Mouse (Mus musculus): ENCODE data around the gene Ippk. TPM values are rescaled to one million over a fixed set of nuclear protein-coding genes. Genes with fewer than 3 reads are reported as not detected.

Gene Ippk
- polyA plus RNA-seq, 1 experiment from 2014 or later: 17.3 TPM

DNA sequence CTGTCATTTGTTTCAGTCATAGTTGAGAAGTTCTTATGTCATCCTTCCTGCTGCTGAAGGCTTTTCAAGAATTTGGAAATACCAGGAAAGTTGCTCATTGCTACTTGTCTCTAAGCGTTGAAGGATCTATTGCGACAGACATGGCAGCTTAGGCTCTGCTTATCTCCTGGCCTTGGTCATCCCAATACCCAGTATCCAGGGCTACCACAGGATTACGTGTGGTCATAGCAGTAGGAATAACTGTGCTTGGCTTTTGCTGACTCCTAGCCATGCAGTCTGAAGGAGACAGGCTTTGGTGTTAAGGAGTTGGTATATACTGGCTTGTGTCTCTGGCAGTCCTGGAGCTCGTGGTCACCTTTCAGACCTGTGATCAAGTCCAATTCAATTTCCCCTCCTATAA is 39.2 kb downstream of the Ippk start:
- Histone ChIP-seq H3K27ac (ENCODE audit: low read length) (no peak overlapping the region), H3K36me3 (ENCODE audit: control insufficient read depth, insufficient read depth) (peaks cover 10% of the 10 kb centered on the region; the same call in 1 of the 2 replicates), H3K4me2 (ENCODE audit: low read length) (no peak overlapping the region), H3K4me1 (replicated peaks; ENCODE audit: control insufficient read depth, insufficient read depth, low read length) (no peaks in the 10 kb centered on the region), H3K27me3 (replicated peaks; ENCODE audit: control insufficient read depth, insufficient read depth, low read length) (no peaks in the 10 kb centered on the region), H3K9ac (replicated peaks; ENCODE audit: low read depth, low read length) (no peak overlapping the region), H3K4me3 (replicated peaks; ENCODE audit: low read length) (no peak overlapping the region), H3K9me3 (ENCODE audit: control insufficient read depth, low read length) (no peaks in the 10 kb centered on the region)
- ATAC-seq: no peak
- WGBS: 95% methylated on average over 4 of the region's 4 CpGs

DNA sequence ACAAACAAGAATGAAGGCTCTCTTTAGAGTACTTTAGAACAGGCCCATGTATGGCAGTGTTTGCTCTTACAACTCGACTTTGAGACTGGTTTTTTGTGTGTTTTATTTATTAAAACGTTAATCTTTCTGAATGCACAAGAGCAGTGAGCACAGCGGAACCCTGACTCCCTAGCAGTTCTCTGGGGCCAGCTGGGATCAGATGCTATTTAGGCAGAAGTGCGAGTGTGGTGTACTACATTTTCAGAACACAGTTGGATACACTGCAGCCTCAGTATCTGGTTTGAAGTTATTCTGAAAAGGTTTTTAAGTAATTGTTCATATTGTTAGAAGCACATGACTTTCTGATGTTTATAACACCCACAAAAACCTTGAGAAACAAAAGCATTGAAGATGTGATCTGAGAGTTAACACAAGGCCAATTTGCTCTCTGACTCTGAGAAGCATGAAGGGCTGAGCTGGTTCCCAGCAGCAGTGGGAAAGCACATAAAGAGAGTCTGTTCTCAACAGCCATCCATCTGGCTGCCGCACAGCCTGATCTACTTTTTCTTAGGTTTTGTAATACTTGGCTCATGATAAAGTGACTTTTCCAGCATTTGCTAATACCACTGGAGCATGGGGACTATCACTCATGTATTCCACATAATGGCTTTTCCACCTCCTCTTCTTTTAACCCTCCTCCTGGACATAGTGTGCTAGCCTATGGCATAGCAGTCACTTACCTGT is 39.8 kb downstream of the Ippk start:
- no peaks in the 10 kb centered on the region for H3K27me3 ChIP-seq (replicated peaks; ENCODE audit: control insufficient read depth, insufficient read depth, low read length)
- H3K4me3 ChIP-seq (replicated peaks; ENCODE audit: low read length): no peak overlapping the region
- no peak for ATAC-seq
- no peak overlapping the region for H3K27ac ChIP-seq (ENCODE audit: low read length)
- peaks cover 12% of the 10 kb centered on the region; the same call in 1 of the 2 replicates for H3K36me3 ChIP-seq (ENCODE audit: control insufficient read depth, insufficient read depth)
- H3K9me3 ChIP-seq (ENCODE audit: control insufficient read depth, low read length): no peaks in the 10 kb centered on the region
- H3K4me2 ChIP-seq (ENCODE audit: low read length): no peak overlapping the region
- no peaks in the 10 kb centered on the region for H3K4me1 ChIP-seq (replicated peaks; ENCODE audit: control insufficient read depth, insufficient read depth, low read length)
- H3K9ac ChIP-seq (replicated peaks; ENCODE audit: low read depth, low read length): no peak overlapping the region
- 81% methylated on average over 5 of the region's 5 CpGs for WGBS

DNA sequence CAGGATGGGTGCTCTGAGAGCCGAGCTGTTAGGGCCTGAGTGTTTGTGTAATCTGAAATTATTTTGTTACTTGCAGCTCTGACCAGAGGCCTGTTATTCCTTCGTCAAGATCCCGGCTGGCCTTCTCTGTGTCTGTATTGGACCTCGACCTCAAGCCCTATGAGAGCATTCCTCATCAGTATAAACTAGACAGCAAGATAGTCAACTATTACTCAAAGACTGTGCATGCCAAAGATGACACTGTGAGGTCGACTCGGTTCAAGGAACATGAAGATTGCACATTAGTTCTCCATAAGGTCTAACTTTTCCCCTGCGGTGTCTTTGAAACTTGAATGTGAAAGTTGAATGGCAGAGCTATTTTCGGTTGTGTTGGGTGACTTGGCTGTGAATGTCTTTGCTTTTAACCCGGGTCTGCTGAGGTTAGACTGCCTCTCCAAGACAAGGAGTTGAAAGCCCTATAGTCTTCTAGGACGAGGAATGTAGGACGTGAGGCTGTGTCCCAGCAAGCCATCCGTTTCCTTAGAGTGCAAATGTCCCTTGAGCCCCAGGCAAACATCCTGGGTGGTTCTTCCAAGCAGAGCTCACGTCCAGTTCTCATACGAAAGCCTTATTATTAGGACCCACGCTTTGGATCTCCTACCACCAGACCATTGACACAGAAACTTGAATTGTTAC is 40.5 kb downstream of the Ippk start:
- no peaks in the 10 kb centered on the region for H3K9me3 ChIP-seq (ENCODE audit: control insufficient read depth, low read length)
- WGBS: 90% methylated on average over 15 of the region's 15 CpGs
- no peak overlapping the region for H3K9ac ChIP-seq (replicated peaks; ENCODE audit: low read depth, low read length)
- H3K4me2 ChIP-seq (ENCODE audit: low read length): no peak overlapping the region
- no peaks in the 10 kb centered on the region for H3K4me1 ChIP-seq (replicated peaks; ENCODE audit: control insufficient read depth, insufficient read depth, low read length)
- H3K4me3 ChIP-seq (replicated peaks; ENCODE audit: low read length): no peak overlapping the region
- no peak overlapping the region for H3K27ac ChIP-seq (ENCODE audit: low read length)
- H3K36me3 ChIP-seq (ENCODE audit: control insufficient read depth, insufficient read depth): peaks cover 12% of the 10 kb centered on the region; the same call in 1 of the 2 replicates
- ATAC-seq: no peak
- H3K27me3 ChIP-seq (replicated peaks; ENCODE audit: control insufficient read depth, insufficient read depth, low read length): no peaks in the 10 kb centered on the region

DNA sequence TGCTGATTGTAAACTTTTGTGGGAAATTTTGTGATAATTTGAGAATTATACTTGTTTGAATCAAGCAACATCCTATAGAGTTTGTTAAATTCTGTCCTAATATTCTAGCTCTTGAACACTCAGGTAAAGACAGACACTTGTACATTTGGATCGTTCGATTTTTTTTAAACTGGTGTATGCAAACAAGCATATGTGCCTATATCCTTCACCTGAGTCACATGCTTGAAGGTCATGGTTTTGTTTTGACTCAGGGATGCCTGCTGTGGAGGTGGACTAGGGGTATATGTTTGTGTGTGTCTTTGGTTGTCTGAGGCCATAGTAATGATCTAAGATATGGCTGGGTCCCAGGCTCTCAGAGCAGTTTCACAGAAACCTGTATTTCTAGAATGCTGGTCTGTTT is 41.9 kb downstream of the Ippk start:
- no peak overlapping the region for H3K27ac ChIP-seq (ENCODE audit: low read length)
- H3K4me2 ChIP-seq (ENCODE audit: low read length): no peak overlapping the region
- WGBS: 97% methylated on average over 2 of the region's 2 CpGs
- ATAC-seq: no peak
- no peaks in the 10 kb centered on the region for H3K4me1 ChIP-seq (replicated peaks; ENCODE audit: control insufficient read depth, insufficient read depth, low read length)
- no peaks in the 10 kb centered on the region for H3K27me3 ChIP-seq (replicated peaks; ENCODE audit: control insufficient read depth, insufficient read depth, low read length)
- H3K36me3 ChIP-seq (ENCODE audit: control insufficient read depth, insufficient read depth): peaks cover 12% of the 10 kb centered on the region; the same call in 1 of the 2 replicates
- no peak overlapping the region for H3K9ac ChIP-seq (replicated peaks; ENCODE audit: low read depth, low read length)
- no peaks in the 10 kb centered on the region for H3K9me3 ChIP-seq (ENCODE audit: control insufficient read depth, low read length)
- no peak overlapping the region for H3K4me3 ChIP-seq (replicated peaks; ENCODE audit: low read length)

DNA sequence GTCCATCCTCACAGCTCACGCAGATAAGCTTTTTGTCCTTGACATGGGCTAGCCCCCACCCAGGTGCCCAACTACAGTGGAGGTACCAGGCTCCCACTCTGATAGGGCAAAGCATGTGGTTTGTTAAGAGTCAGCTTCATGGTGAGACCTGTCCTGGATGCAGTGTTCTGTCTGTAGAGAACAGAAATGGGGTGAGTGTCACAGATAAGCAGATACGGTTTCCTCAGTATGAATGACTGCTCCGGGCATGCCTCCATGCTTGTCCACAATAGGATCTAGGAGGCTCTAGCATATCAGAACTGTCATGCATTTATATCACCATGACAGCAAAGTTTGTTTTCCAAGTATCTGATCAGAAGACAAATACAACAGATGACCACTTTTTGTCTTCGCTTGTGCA is 44.8 kb downstream of the Ippk start:
- no peak overlapping the region for H3K4me2 ChIP-seq (ENCODE audit: low read length)
- no peaks in the 10 kb centered on the region for H3K4me1 ChIP-seq (replicated peaks; ENCODE audit: control insufficient read depth, insufficient read depth, low read length)
- WGBS: 95% methylated on average over 4 of the region's 4 CpGs
- no peaks in the 10 kb centered on the region for H3K9me3 ChIP-seq (ENCODE audit: control insufficient read depth, low read length)
- H3K36me3 ChIP-seq (ENCODE audit: control insufficient read depth, insufficient read depth): peaks cover 12% of the 10 kb centered on the region; the same call in 1 of the 2 replicates
- H3K9ac ChIP-seq (replicated peaks; ENCODE audit: low read depth, low read length): no peak overlapping the region
- no peaks in the 10 kb centered on the region for H3K27me3 ChIP-seq (replicated peaks; ENCODE audit: control insufficient read depth, insufficient read depth, low read length)
- H3K4me3 ChIP-seq (replicated peaks; ENCODE audit: low read length): no peak overlapping the region
- H3K27ac ChIP-seq (ENCODE audit: low read length): no peak overlapping the region
- no peak for ATAC-seq

DNA sequence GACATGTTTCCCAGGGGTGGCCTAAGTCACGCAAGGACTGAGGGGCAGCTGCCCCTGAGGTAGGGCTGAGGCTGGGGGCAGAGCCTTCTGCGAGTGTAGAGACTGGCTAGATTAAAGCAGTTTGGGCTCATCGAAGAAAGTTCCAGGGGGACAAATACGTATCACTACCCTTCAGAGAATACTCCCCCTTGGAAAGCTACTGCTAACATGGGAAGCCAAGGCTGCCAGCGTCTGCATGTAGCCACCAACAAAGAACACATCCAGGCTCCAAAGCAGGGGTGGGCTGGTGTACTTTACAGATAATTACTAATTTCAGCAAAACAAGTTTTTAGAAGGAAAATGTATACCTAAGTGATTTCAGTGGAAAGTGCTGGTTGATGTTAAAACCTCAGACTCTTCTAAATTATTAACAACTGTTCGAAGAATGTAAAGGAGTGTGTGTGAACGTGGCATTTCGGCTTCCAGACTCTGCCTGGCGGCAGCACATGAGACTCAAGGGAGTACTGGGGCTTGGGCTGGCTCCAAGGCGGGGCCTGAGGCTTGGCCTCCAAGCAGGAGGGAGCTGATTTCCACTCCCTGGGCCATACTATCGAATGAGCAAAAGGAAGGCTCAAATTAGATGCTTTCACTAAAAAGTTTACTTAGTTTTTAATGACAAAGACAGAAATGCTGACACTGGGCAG is 45.5 kb downstream of the Ippk start:
- Histone ChIP-seq H3K4me1 (replicated peaks; ENCODE audit: control insufficient read depth, insufficient read depth, low read length) (no peaks in the 10 kb centered on the region), H3K4me3 (replicated peaks; ENCODE audit: low read length) (no peak overlapping the region), H3K36me3 (ENCODE audit: control insufficient read depth, insufficient read depth) (peaks cover 10% of the 10 kb centered on the region; the same call in 1 of the 2 replicates), H3K27ac (ENCODE audit: low read length) (no peak overlapping the region), H3K9me3 (ENCODE audit: control insufficient read depth, low read length) (no peaks in the 10 kb centered on the region), H3K4me2 (ENCODE audit: low read length) (no peak overlapping the region), H3K27me3 (replicated peaks; ENCODE audit: control insufficient read depth, insufficient read depth, low read length) (no peaks in the 10 kb centered on the region), H3K9ac (replicated peaks; ENCODE audit: low read depth, low read length) (no peak overlapping the region)
- WGBS: 84% methylated on average over 11 of the region's 11 CpGs
- no peak for ATAC-seq

DNA sequence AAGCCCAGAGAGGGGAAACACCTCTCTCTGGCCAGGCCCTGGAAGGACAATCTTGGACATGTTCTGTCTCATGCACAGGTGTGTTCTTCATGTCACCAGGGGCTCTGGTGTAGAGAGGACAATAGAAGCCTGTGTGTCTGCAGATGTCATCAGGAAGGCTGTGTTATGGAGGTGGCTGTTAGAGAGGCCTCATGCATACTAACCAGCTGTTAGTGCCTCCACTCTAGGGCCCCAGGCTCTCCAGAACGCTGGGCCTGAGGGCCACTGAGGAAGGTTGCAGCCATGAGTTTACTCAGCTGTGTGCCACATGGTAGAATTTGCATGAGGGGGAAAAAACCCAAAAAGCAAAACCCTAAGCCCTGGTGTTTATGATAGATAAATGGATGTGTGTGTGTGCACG is 46.5 kb downstream of the Ippk start:
- Histone ChIP-seq H3K4me2 (ENCODE audit: low read length) (no peak overlapping the region), H3K4me1 (replicated peaks; ENCODE audit: control insufficient read depth, insufficient read depth, low read length) (no peaks in the 10 kb centered on the region), H3K27ac (ENCODE audit: low read length) (no peak overlapping the region), H3K9me3 (ENCODE audit: control insufficient read depth, low read length) (no peaks in the 10 kb centered on the region), H3K27me3 (replicated peaks; ENCODE audit: control insufficient read depth, insufficient read depth, low read length) (no peaks in the 10 kb centered on the region), H3K9ac (replicated peaks; ENCODE audit: low read depth, low read length) (no peak overlapping the region), H3K4me3 (replicated peaks; ENCODE audit: low read length) (no peak overlapping the region), H3K36me3 (ENCODE audit: control insufficient read depth, insufficient read depth) (peaks cover 7% of the 10 kb centered on the region; the same call in 1 of the 2 replicates)
- WGBS: 84% methylated on average over 2 of the region's 2 CpGs
- no peak for ATAC-seq

DNA sequence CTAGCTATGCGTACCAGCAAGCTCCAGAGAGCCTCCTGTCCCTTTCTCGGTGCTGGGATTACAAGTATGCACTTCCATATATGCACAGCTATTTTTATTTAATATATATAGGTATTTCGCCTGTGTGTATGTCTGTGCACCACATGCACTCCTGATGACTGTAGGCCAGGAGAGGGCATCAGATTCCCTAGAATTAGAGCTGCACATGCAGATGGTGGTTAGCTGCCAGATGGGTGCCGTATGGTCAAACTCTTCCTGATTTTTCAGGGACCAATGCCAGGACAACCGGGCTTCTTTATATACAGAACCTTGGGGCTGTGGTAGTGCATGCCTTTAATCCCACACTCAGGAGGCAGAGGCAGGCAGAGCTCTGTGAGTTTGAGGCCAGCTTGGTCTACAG is 48.0 kb downstream of the Ippk start:
- Histone ChIP-seq H3K9me3 (ENCODE audit: control insufficient read depth, low read length) (no peaks in the 10 kb centered on the region), H3K4me3 (replicated peaks; ENCODE audit: low read length) (no peak overlapping the region), H3K9ac (replicated peaks; ENCODE audit: low read depth, low read length) (no peak overlapping the region), H3K4me2 (ENCODE audit: low read length) (no peak overlapping the region), H3K36me3 (ENCODE audit: control insufficient read depth, insufficient read depth) (peaks cover 7% of the 10 kb centered on the region; the same call in 1 of the 2 replicates), H3K4me1 (replicated peaks; ENCODE audit: control insufficient read depth, insufficient read depth, low read length) (no peaks in the 10 kb centered on the region), H3K27ac (ENCODE audit: low read length) (no peak overlapping the region), H3K27me3 (replicated peaks; ENCODE audit: control insufficient read depth, insufficient read depth, low read length) (no peaks in the 10 kb centered on the region)
- WGBS: 84% methylated on average over 5 of the region's 5 CpGs
- no peak for ATAC-seq

DNA sequence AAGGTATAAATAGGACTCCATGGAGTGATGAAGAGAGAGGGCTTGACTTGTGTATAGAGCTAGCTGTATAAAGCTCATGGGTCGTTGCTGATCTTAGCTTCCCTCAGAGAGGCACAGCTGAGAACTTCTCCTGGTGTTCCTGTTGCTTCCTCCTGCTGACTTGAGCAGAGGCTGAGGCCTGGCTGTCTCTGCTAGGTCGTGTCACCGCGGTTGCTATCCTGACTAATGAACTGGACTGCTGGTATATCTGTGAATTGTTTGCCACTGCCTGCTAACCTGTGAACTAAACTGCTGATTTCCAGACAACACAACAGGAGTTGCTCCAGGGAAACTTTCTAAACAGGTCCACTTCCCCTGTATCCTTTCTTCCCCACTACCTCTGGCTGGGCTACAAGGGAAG is 49.3 kb downstream of the Ippk start:
- no peak overlapping the region for H3K9ac ChIP-seq (replicated peaks; ENCODE audit: low read depth, low read length)
- no peak overlapping the region for H3K27ac ChIP-seq (ENCODE audit: low read length)
- H3K4me2 ChIP-seq (ENCODE audit: low read length): no peak overlapping the region
- H3K36me3 ChIP-seq (ENCODE audit: control insufficient read depth, insufficient read depth): 0 out of 2 replicates have a peak, but pooled peaks cover 2% of the 10 kb centered on the region
- H3K27me3 ChIP-seq (replicated peaks; ENCODE audit: control insufficient read depth, insufficient read depth, low read length): no peaks in the 10 kb centered on the region
- no peak overlapping the region for H3K4me3 ChIP-seq (replicated peaks; ENCODE audit: low read length)
- WGBS: 88% methylated on average over 4 of the region's 4 CpGs
- no peaks in the 10 kb centered on the region for H3K4me1 ChIP-seq (replicated peaks; ENCODE audit: control insufficient read depth, insufficient read depth, low read length)
- H3K9me3 ChIP-seq (ENCODE audit: control insufficient read depth, low read length): no peaks in the 10 kb centered on the region
- no peak for ATAC-seq

Data from forebrain, embryonic 16.5 days (tissue).